Mouse (Mus musculus): ENCODE results near the gene 1700028J19Rik. TPM values are rescaled to one million over a fixed set of nuclear protein-coding genes. Genes with fewer than 3 reads are reported as not detected.
"Not testable (repeated sequence)": the region's sequence is repeated elsewhere in the genome, so short reads cannot be mapped to it uniquely, and the experiment has no call there.

1700028J19Rik gene
- polyA plus RNA-seq, 1 experiment from 2014 or later, result 0.97 TPM

- not testable (repeated sequence) for H3K4me1 ChIP-seq (replicated peaks; ENCODE audit: control insufficient read depth, insufficient read depth, low read length); ATAC-seq (ENCODE audit: low read depth); H3K9me3 ChIP-seq (ENCODE audit: control insufficient read depth, low read length); H3K36me3 ChIP-seq (ENCODE audit: control insufficient read depth, insufficient read depth, low read length); H3K27ac ChIP-seq (ENCODE audit: low read length); H3K4me2 ChIP-seq (ENCODE audit: low read depth, low read length); H3K4me3 ChIP-seq (ENCODE audit: low read length); H3K27me3 ChIP-seq (ENCODE audit: control insufficient read depth, insufficient read depth, low read depth, low read length); H3K9ac ChIP-seq (ENCODE audit: low read length)
- WGBS, result 94% methylated on average over 1 of the region's 1 CpGs
These were observed 53.0 kb downstream of the 1700028J19Rik start for GRCm38 (mm10) chr7:44193466-44193865.

GRCm38 (mm10) chr7:44187936-44188335 is 58.6 kb downstream of the 1700028J19Rik start, which contains the start of gene Klk1b24:
TSS of gene Klk1b24 (plus strand) at chr7:44188236.
- not testable (repeated sequence) for H3K9me3 ChIP-seq (ENCODE audit: control insufficient read depth, low read length)

GRCm38 (mm10) chr7:44186516-44186915 is 60.0 kb downstream of the 1700028J19Rik start:
- not testable (repeated sequence) for H3K36me3 ChIP-seq (ENCODE audit: control insufficient read depth, insufficient read depth, low read length); ATAC-seq (ENCODE audit: low read depth)
- 48% methylated on average over 8 of the region's 8 CpGs for WGBS

More at GRCm38 (mm10) chr7:44187936-44188335, 58.6 kb downstream of the 1700028J19Rik start, which contains the start of gene Klk1b24:
- not testable (repeated sequence) for H3K27me3 ChIP-seq (ENCODE audit: control insufficient read depth, insufficient read depth, low read depth, low read length); H3K4me2 ChIP-seq (ENCODE audit: low read depth, low read length); H3K36me3 ChIP-seq (ENCODE audit: control insufficient read depth, insufficient read depth, low read length); H3K27ac ChIP-seq (ENCODE audit: low read length); H3K4me1 ChIP-seq (replicated peaks; ENCODE audit: control insufficient read depth, insufficient read depth, low read length); ATAC-seq (ENCODE audit: low read depth); H3K9ac ChIP-seq (ENCODE audit: low read length); H3K4me3 ChIP-seq (ENCODE audit: low read length)

More at GRCm38 (mm10) chr7:44186516-44186915, 60.0 kb downstream of the 1700028J19Rik start:
- not testable (repeated sequence) for H3K27ac ChIP-seq (ENCODE audit: low read length); H3K4me2 ChIP-seq (ENCODE audit: low read depth, low read length); H3K27me3 ChIP-seq (ENCODE audit: control insufficient read depth, insufficient read depth, low read depth, low read length); H3K4me1 ChIP-seq (replicated peaks; ENCODE audit: control insufficient read depth, insufficient read depth, low read length); H3K4me3 ChIP-seq (ENCODE audit: low read length); H3K9ac ChIP-seq (ENCODE audit: low read length); H3K9me3 ChIP-seq (ENCODE audit: control insufficient read depth, low read length)

Other genes starting within 250 kb of the 1700028J19Rik start
- gene Klk1b26, start 234.5 kb downstream of the 1700028J19Rik start, polyA plus RNA-seq (2015; fragmentation: Nextera tagmentation; extraction: Ambion mirVana), result not detected in 2 replicates
- gene Klk1b27, start 194.4 kb downstream of the 1700028J19Rik start, polyA plus RNA-seq (2015; fragmentation: Nextera tagmentation; extraction: Ambion mirVana), result not detected in 2 replicates
- not detected in 2 replicates for gene Klk1b21, start 144.4 kb downstream of the 1700028J19Rik start, polyA plus RNA-seq (2015; fragmentation: Nextera tagmentation; extraction: Ambion mirVana)
- gene Klk1b22, start 134.0 kb downstream of the 1700028J19Rik start, polyA plus RNA-seq (2015; fragmentation: Nextera tagmentation; extraction: Ambion mirVana), result not detected in 2 replicates
- not detected in 2 replicates for gene Klk1b16, start 109.9 kb downstream of the 1700028J19Rik start, polyA plus RNA-seq (2015; fragmentation: Nextera tagmentation; extraction: Ambion mirVana)
- not detected in 2 replicates for gene Klk1b24, start 58.5 kb downstream of the 1700028J19Rik start, polyA plus RNA-seq (2015; fragmentation: Nextera tagmentation; extraction: Ambion mirVana)
- not detected in 2 replicates for gene Klk1b3, start 48.5 kb downstream of the 1700028J19Rik start, polyA plus RNA-seq (2015; fragmentation: Nextera tagmentation; extraction: Ambion mirVana)
- not detected in 2 replicates for gene Klk1b4, start 39.3 kb downstream of the 1700028J19Rik start, polyA plus RNA-seq (2015; fragmentation: Nextera tagmentation; extraction: Ambion mirVana)
- gene Klk1b5, start 30.8 kb downstream of the 1700028J19Rik start, polyA plus RNA-seq (2015; fragmentation: Nextera tagmentation; extraction: Ambion mirVana), result not detected in 2 replicates
- gene Klk1, start 21.3 kb downstream of the 1700028J19Rik start, polyA plus RNA-seq (2015; fragmentation: Nextera tagmentation; extraction: Ambion mirVana), result not detected in 2 replicates
- not detected in 2 replicates for gene Gm36864, start 10.5 kb downstream of the 1700028J19Rik start, polyA plus RNA-seq (2015; fragmentation: Nextera tagmentation; extraction: Ambion mirVana)
- 113 and 123 TPM in 2 replicates for gene 2410002F23Rik, start within 50 bp of the 1700028J19Rik start, polyA plus RNA-seq (2015; fragmentation: Nextera tagmentation; extraction: Ambion mirVana)
- not detected in 2 replicates for gene Acp4, start 10.7 kb upstream of the 1700028J19Rik start, polyA plus RNA-seq (2015; fragmentation: Nextera tagmentation; extraction: Ambion mirVana)
- gene Gm15517, start 14.8 kb upstream of the 1700028J19Rik start, polyA plus RNA-seq (2015; fragmentation: Nextera tagmentation; extraction: Ambion mirVana), result not detected in 2 replicates
- gene Clec11a, start 60.2 kb upstream of the 1700028J19Rik start, polyA plus RNA-seq (2015; fragmentation: Nextera tagmentation; extraction: Ambion mirVana), result 3.0 and 3.2 TPM in 2 replicates
- gene Shank1, start 63.6 kb upstream of the 1700028J19Rik start, polyA plus RNA-seq (2015; fragmentation: Nextera tagmentation; extraction: Ambion mirVana), result 0.96 and 1.1 TPM in 2 replicates
- gene Syt3, start 137.4 kb upstream of the 1700028J19Rik start, polyA plus RNA-seq (2015; fragmentation: Nextera tagmentation; extraction: Ambion mirVana), result 2.1 and 2.3 TPM in 2 replicates
- gene 1700008O03Rik, start 139.1 kb upstream of the 1700028J19Rik start, polyA plus RNA-seq (2015; fragmentation: Nextera tagmentation; extraction: Ambion mirVana), result 1.2 and 1.5 TPM in 2 replicates
- gene Lrrc4b, start 182.3 kb upstream of the 1700028J19Rik start, polyA plus RNA-seq (2015; fragmentation: Nextera tagmentation; extraction: Ambion mirVana), result 0.36 and 0.57 TPM in 2 replicates
- gene Aspdh, start 218.7 kb upstream of the 1700028J19Rik start, polyA plus RNA-seq (2015; fragmentation: Nextera tagmentation; extraction: Ambion mirVana), result 0.62 and 1.3 TPM in 2 replicates
- 115 and 116 TPM in 2 replicates for gene Josd2, start 221.3 kb upstream of the 1700028J19Rik start, polyA plus RNA-seq (2015; fragmentation: Nextera tagmentation; extraction: Ambion mirVana)
- 94.0 TPM in 2 replicates for gene Emc10, start 249.8 kb upstream of the 1700028J19Rik start, polyA plus RNA-seq (2015; fragmentation: Nextera tagmentation; extraction: Ambion mirVana)
- gene Fam71e1, start 249.9 kb upstream of the 1700028J19Rik start, polyA plus RNA-seq (2015; fragmentation: Nextera tagmentation; extraction: Ambion mirVana), result 9.5 and 9.9 TPM in 2 replicates

Data from lung, embryonic 16.5 days (tissue).